Mouse (Mus musculus) ES-E14 (cell line): ENCODE measurements around the gene Zscan5b. TPM values are rescaled to one million over a fixed set of nuclear protein-coding genes. Genes with fewer than 3 reads are reported as not detected.

Source experiments
- DNase-seq: peaks from one replicate; pipeline ENCODE4 v3.0.0-alpha.2; 2013; ENCODE audit warnings: low read depth, low spot score
- H3K27ac ChIP-seq: 2 replicates; pipeline ENCODE4 v1.5.1; 2012; ENCODE audit warnings: low read depth, mild to moderate bottlenecking, low read length, moderate library complexity, mixed read lengths; ENCODE audit not compliant: poor library complexity, insufficient read depth, severe bottlenecking
- H3K36me3 ChIP-seq: 2 replicates; pipeline ENCODE4 v1.6.1; 2012; ENCODE audit warnings: mild to moderate bottlenecking, low read length, moderate library complexity, mixed read lengths; ENCODE audit not compliant: control insufficient read depth, poor library complexity, insufficient read depth, severe bottlenecking
- H3K4me1 ChIP-seq, 2 experiments: fragments of 150-350 bp in 1 of 2; sonication (generic) in 1 of 2; 2 replicates each; pipeline ENCODE4 v1.6.1; 2012; ENCODE audit warnings: low read length in 2 of 2, mild to moderate bottlenecking in 1 of 2, mixed read lengths in 1 of 2; ENCODE audit not compliant: control insufficient read depth in 2 of 2, insufficient read depth in 2 of 2, poor library complexity in 1 of 2
- H3K4me3 ChIP-seq, 2 experiments: fragments of 150-350 bp in 1 of 2; sonication (generic) in 1 of 2; 2 replicates each; pipeline ENCODE4 v1.5.1; 2012; ENCODE audit warnings: low read length in 2 of 2, low read depth in 1 of 2, mild to moderate bottlenecking in 1 of 2, mixed read lengths in 1 of 2; ENCODE audit not compliant: insufficient read depth in 1 of 2, poor library complexity in 1 of 2, severe bottlenecking in 1 of 2
- H3K9ac ChIP-seq: 2 replicates; pipeline ENCODE4 v1.6.1; 2012; ENCODE audit warnings: low read depth, mild to moderate bottlenecking, low read length, mixed read lengths; ENCODE audit not compliant: poor library complexity, insufficient read depth, severe bottlenecking
- H3K9me3 ChIP-seq: fragments of 150-350 bp; sonication (generic); 2 replicates; pipeline ENCODE4 v1.6.1; 2012; ENCODE audit warnings: low read depth, mild to moderate bottlenecking, low read length; ENCODE audit not compliant: control insufficient read depth, insufficient read depth
- CHD2 ChIP-seq: IDR thresholded peaks from 2 replicates; pipeline ENCODE4 v1.6.1; 2014; ENCODE audit warnings: mild to moderate bottlenecking, low read depth, low read length, inconsistent platforms
- HCFC1 ChIP-seq: IDR thresholded peaks from 2 replicates; pipeline ENCODE4 v1.6.1; 2012; ENCODE audit warnings: low read length, inconsistent platforms, borderline replicate concordance; ENCODE audit not compliant: insufficient read depth
- MAFK ChIP-seq: IDR thresholded peaks from 2 replicates; pipeline ENCODE4 v1.6.1; 2014; ENCODE audit warnings: mild to moderate bottlenecking, low read depth, low read length, inconsistent platforms; ENCODE audit not compliant: insufficient read depth
- ZC3H11A ChIP-seq: IDR thresholded peaks from 2 replicates; pipeline ENCODE4 v1.6.1; 2012; ENCODE audit warnings: low read depth, mild to moderate bottlenecking, inconsistent platforms, low read length, borderline replicate concordance
- ZNF384 ChIP-seq: IDR thresholded peaks from 2 replicates; pipeline ENCODE4 v1.6.1; 2012; ENCODE audit warnings: low read depth, low read length, inconsistent platforms
- in situ Hi-C, 2 experiments: fragments of 600-800 bp; cut with MboI; formaldehyde crosslinking; loops; one replicate each; pipeline ENCODE4 v1.15.1; 2025; ENCODE audit warnings: low sequenced_read_pairs in 2 of 2, inconsistent platforms in 1 of 2; ENCODE audit not compliant: unreplicated experiment in 2 of 2
- total RNA-seq: library from RNA; depleted of rRNA; stranded (reverse); fragments of 300-350 nt; gene quantifications from 2 replicates; pipeline ENCODE4 v1.2.3, GENCODE M21; 2012

Gene Zscan5b
- total RNA-seq, 1 experiment: 2.1 TPM

GRCm38 (mm10) chr7:6283451-6284075 is 61.5 kb downstream of the Zscan5b start:
- Histone ChIP-seq H3K4me3 (peak overlapping the region; percentile 72 to 78), H3K9me3 (no peaks in the 10 kb centered on the region), H3K36me3 (no peaks in the 10 kb centered on the region), H3K4me1 (peaks cover 3 to 5% of the 10 kb centered on the region in 2 experiments; a peak in 2 of 4 replicates), H3K9ac (peak overlapping the region; percentile 80), H3K27ac (peak overlapping the region; percentile 40; the same call in 1 of the 2 replicates)
- in situ Hi-C loops: no loop called here
- TF ChIP-seq CHD2 (no peak), HCFC1 (peak; percentile 96)
- DNase-seq: peak; percentile 86

DNA sequence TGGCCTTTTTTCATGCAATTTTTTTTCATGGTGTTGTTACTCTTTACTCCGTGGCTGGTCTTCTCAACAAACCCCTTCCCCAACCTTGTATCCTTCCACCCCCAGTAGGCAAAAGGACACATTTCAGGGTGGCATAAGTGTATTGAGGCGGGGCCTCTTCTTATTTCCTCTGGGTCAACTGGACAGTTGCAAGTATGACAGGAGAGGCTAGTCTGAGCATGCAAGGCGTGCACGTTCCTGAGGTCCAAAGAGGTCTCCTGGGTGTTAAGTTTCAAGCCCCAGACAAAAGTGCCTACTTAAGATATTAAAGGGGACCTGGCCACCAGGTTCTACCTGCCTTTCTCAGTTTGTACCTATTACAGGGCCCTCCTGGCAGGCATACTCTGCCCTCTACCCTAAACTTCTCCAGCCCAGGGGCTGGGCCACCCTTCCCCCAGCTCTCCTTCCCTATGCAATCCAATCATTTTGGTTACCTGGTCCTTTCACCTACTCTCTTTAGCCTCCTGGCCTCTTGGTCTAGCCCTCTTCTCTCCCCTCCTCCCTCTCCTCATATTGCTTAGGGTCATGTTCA is 62.4 kb downstream of the Zscan5b start:
- H3K4me1 ChIP-seq: peaks cover 3 to 5% of the 10 kb centered on the region in 2 experiments; a peak in 2 of 4 replicates
- DNase-seq: no peak
- in situ Hi-C loops: no loop called here
- no peak overlapping the region for H3K4me3 ChIP-seq
- H3K9ac ChIP-seq: no peak overlapping the region
- H3K27ac ChIP-seq: no peak overlapping the region
- H3K9me3 ChIP-seq: no peaks in the 10 kb centered on the region
- H3K36me3 ChIP-seq: no peaks in the 10 kb centered on the region
- TF ChIP-seq HCFC1 (no peak), CHD2 (no peak), MAFK (no peak), ZNF384 (no peak), ZC3H11A (no peak)

DNA sequence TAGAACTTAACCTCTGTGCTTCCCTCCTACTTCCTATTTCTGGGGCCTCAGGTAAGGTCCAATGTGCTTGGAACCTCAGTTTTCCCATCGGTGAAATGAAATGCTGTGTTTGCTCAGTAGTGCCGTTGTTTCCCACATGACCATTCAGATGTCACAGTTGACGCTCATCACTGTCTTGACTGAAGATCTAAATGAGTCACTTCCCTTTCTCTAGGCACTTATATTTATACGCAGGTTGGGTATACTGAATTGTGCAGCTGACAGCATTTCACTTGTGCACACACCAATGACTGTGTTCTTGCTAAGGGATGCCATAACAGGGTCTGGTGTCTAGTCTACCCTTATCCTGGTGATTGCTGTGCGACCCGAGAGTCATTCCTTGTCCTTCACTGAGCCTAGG is 63.3 kb downstream of the Zscan5b start:
- Histone ChIP-seq H3K4me1 (peaks cover 3 to 5% of the 10 kb centered on the region in 2 experiments; a peak in 2 of 4 replicates), H3K9ac (no peak overlapping the region), H3K4me3 (peak overlapping the region in 1 of 2 experiments; percentile 88; a peak in 2 of 4 replicates), H3K9me3 (no peaks in the 10 kb centered on the region), H3K36me3 (no peaks in the 10 kb centered on the region), H3K27ac (no peak overlapping the region)
- no peak for DNase-seq
- no peak for TF ChIP-seq HCFC1
- no peak for TF ChIP-seq CHD2
- TF ChIP-seq ZNF384: no peak
- TF ChIP-seq ZC3H11A: no peak
- TF ChIP-seq MAFK: no peak
- in situ Hi-C loops: no loop called here

GRCm38 (mm10) chr7:6285842-6286705 is 64.0 kb downstream of the Zscan5b start, which contains the start of gene Zfp667:
Gene Zfp667, plus strand, starts transcription at chr7:6286579.
- H3K4me3 ChIP-seq: peak within 1 kb of the TSS; percentile 70 to 88
- no peak within 1 kb of the TSS; the same call in 1 of the 2 replicates for H3K27ac ChIP-seq
- in situ Hi-C loops: no loop called here

More at GRCm38 (mm10) chr7:6285842-6286705, 64.0 kb downstream of the Zscan5b start, which contains the start of gene Zfp667:
- Histone ChIP-seq H3K9ac (peak within 1 kb of the TSS; percentile 72), H3K4me1 (peaks cover 3 to 5% of the 10 kb centered on the region in 2 experiments; a peak in 2 of 4 replicates), H3K9me3 (no peaks in the 10 kb centered on the region), H3K36me3 (no peaks in the 10 kb centered on the region)
- peak; percentile 98 for DNase-seq
- TF ChIP-seq CHD2 (no peak), ZNF384 (no peak), HCFC1 (no peak), ZC3H11A (no peak), MAFK (no peak)
